Mouse (Mus musculus) frontal cortex, adult (tissue): Measurements from ENCODE around the gene Nfix.
A peak's percentile ranks its signal among the peaks of the same experiment; 100 is the strongest.

ENCODE experiments used
- ATAC-seq: cut with Nextera tagmentation; 2 replicates; pipeline ENCODE4 v1.9.2; 2017; ENCODE audit warnings: mild to moderate bottlenecking, moderate library complexity, mixed read lengths; ENCODE audit not compliant: low TSS enrichment

Nfix gene

GRCm38 (mm10) chr8:84668081-84668480 is 132.1 kb downstream of the Nfix start:
- ATAC-seq = no peak

GRCm38 (mm10) chr8:84665385-84665893 is 134.7 kb downstream of the Nfix start:
- ATAC-seq = 0 out of 2 replicates have a peak, but pooled peaks have one; percentile 2

GRCm38 (mm10) chr8:84664566-84665384 is 135.4 kb downstream of the Nfix start:
- ATAC-seq = peak; percentile 58

- peak; percentile 62 for ATAC-seq
Measured at GRCm38 (mm10) chr8:84663483-84664327, 136.4 kb downstream of the Nfix start.

- peak; percentile 64 for ATAC-seq
Measured at GRCm38 (mm10) chr8:84662581-84663065, 137.5 kb downstream of the Nfix start, which contains the start of gene Ier2. Gene Ier2 (minus strand): TSS chr8:84662852.

- 0 out of 2 replicates have a peak, but pooled peaks have one; percentile 0 for ATAC-seq
Measured at GRCm38 (mm10) chr8:84661961-84662571, 138.1 kb downstream of the Nfix start.

GRCm38 (mm10) chr8:84661458-84661871 is 138.7 kb downstream of the Nfix start:
- ATAC-seq = no peak

- no peak for ATAC-seq
Measured at GRCm38 (mm10) chr8:84660819-84661457, 139.2 kb downstream of the Nfix start.

GRCm38 (mm10) chr8:84659936-84660818 is 140.0 kb downstream of the Nfix start:
- ATAC-seq = no peak

- ATAC-seq = no peak
Measured at GRCm38 (mm10) chr8:84658951-84659350, 141.2 kb downstream of the Nfix start.

GRCm38 (mm10) chr8:84657680-84658079 is 142.5 kb downstream of the Nfix start:
- no peak for ATAC-seq

GRCm38 (mm10) chr8:84657203-84657602 is 142.9 kb downstream of the Nfix start:
- ATAC-seq = no peak

- no peak for ATAC-seq
Measured at GRCm38 (mm10) chr8:84656641-84657126, 143.5 kb downstream of the Nfix start.

- ATAC-seq = no peak
Measured at GRCm38 (mm10) chr8:84656191-84656525, 144.0 kb downstream of the Nfix start.

- ATAC-seq = no peak
Measured at GRCm38 (mm10) chr8:84655336-84656190, 144.6 kb downstream of the Nfix start.

GRCm38 (mm10) chr8:84654597-84654996 is 145.5 kb downstream of the Nfix start:
- no peak for ATAC-seq

GRCm38 (mm10) chr8:84653092-84653631 is 147.0 kb downstream of the Nfix start:
- ATAC-seq = no peak

GRCm38 (mm10) chr8:84650213-84650612 is 149.9 kb downstream of the Nfix start:
- no peak for ATAC-seq
